Mouse (Mus musculus): ENCODE data around the gene Fam207a.
A peak's percentile ranks its signal among the peaks of the same experiment; 100 is the strongest.

The Fam207a gene

DNA sequence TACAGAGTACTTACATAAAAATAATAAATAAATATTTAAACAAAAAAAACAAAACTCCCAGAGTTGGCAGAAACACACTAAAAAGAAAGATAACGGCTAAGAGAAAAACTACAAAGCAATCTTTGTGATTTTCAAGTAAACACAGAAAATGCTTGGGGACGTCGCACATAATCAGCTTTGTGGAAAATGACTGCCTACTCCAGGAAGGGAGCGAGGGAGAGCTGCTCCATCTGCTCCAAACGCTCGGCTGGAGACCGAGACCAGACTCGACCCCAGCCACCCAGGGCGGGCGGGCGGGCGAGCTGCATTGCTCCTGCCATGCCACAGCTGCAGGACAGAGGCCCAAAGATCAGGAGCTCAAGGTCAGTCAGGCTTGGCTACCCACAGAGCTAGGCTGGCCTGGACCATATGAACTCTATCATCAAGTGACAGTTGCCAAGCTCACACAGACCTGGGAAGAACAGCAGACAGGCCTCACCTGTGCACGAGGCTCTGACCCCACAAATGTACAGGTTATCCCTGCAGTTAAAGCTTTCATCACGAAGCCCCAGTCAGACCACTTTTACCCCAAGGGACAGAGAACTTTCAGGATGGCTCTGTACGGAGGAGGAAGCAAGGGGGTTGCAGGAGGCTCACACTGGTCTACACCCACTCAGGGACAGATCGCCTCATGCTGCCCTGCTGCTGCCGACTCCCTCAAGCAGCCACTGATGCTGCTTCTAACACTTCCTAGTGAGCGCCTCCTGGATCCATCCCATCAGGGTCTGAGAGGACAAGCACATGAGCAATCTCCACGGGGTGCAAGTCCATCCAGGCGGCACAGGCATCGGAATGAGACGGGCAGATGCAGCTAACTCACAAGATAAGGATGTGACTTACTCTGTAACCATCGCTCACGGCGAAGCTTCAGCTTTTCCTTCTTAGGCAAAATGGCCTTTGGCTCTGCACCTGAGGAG is 12.3 kb downstream of the Fam207a start:
- no peak for DNase-seq (ENCODE audit: low spot score in 2 of 2)

DNA sequence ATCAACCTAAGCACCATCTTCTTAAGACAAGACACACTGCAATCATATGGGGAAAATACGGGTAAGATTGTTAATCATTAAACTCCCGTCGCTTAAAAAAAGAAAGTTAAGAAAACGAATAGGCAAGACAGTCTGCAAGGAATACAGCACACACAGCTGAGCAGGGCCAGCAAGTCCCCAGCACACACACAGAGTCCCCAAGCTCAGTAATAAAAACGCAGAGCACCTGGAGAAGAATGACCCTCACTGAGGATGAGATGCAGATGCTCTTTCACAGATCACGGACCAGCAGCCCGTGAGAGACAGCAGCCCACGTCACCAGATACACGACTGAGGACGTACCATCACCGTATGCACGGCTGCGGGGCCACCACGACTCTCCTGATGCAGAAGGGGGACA is 14.9 kb downstream of the Fam207a start:
- DNase-seq (ENCODE audit: low spot score in 2 of 2): no peak

DNA sequence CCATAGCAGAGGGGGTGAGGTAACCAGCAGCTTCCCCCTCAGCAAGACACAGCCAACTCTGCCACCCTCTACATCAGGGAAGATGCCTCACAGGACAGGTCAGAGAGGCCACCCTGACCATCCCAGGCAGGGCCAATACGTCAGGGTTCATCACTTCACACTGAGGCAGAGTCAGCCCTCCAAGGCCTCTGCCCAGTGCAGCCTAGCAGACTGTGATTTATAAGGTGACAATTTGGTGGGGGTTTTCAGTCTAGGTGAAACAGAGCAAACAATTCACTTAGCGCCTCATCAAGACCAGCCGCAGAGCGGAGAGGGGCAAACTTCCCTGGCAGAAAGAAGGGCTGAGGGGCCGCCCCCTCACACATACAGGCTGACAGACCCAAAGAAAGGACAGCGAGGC is 17.3 kb downstream of the Fam207a start:
- DNase-seq (ENCODE audit: low spot score in 2 of 2): no peak

DNA sequence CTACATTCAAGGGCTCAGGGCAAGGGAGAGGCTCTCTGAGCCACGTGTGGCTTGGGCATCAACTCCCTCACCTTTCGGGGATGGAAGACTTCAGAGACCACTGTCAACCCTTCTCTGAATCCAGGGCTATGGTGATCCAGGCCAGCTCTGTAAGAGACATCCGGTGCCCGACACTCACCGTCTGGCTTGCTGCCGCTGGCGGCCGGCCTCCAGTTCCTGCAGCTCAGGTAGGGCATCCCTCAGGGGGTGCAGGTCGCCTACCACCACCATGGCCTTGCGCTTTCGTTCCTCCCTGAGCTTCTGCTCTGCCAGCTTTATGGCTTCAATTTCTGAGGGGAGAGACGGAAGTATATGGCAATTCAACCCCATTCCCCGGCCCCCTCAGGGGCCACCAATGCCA is 18.4 kb downstream of the Fam207a start:
- DNase-seq (ENCODE audit: low spot score in 2 of 2): no peak

DNA sequence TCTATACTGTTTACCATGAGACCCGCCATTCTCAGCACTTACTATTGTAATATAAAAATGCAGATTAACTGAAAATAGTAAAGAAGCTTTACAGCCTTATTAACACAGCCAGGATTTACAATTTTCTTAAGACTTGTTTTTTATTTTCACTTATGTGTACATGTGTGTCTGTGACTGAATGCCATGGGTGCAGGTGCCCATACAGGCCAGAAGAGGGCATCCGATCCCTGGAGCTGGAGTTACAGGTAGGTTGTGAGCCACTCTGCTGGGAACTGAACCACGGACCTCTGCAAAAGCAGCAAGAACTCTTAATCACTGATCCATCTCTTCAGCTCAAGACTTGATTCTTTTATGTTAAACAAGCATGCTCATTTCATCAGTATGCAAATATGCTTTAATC is 22.7 kb downstream of the Fam207a start:
- DNase-seq (ENCODE audit: low spot score in 2 of 2): no peak

DNA sequence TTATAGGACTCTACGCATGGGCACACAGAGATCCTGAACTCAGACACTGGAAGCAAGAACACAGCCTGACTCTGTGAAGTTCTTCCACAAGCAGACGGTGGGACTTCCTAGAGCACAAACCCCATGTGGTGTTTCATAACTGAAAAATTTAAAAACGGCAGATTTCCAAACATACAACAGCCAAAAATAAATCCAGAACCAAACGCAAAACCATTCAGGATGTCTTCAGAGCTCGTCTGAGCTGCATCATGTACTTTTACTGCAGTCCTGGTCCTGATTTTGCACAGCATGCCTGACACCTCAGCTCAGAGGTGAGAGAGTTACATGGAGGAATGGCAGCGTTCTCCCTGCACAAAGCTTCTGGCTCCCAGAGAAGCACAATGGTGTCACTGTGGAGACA is 24.0 kb downstream of the Fam207a start:
- DNase-seq (ENCODE audit: low spot score in 2 of 2): peak in 1 of 2 experiments; percentile 18

DNA sequence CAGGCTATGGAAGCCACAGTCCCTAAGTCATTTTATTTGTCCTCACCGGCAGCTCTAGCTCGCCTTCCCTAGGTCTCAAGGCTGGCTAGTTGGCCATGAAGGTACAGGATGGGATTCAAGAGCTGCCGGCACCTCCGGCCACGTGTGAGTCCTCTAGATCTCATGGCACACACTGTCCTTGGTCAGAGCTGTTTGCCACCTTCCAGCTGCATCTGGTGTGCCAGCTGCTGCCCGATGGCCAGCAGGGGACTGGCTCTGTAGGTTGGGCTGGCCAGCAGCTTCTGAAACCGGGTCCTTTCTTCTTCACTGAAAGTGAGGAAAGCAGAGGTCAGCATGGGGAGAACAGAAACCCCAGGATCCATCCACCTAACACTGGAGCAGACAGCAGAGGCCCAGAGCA is 27.4 kb downstream of the Fam207a start:
- DNase-seq (ENCODE audit: low spot score in 2 of 2): no peak

DNA sequence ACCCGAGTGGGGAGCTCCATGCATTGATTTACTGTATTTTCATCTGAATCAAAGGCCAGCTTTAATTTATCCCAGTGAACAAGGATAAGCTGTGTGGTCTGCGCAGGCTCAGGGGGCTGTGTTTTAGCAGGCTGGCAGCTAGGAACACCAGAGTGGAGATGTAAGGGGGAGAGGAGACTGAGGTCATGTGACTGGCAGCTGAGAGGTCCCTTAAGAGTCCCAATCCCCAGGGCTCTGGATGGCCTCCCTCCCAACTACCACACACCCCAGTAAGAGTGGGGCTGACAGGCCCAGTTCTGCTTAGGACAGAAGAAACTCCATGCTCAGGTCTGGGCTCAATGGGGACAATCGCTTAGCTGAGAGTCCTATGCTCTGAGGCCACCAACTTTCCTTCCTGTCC is 29.8 kb downstream of the Fam207a start:
- DNase-seq (ENCODE audit: low spot score in 2 of 2): no peak

DNA sequence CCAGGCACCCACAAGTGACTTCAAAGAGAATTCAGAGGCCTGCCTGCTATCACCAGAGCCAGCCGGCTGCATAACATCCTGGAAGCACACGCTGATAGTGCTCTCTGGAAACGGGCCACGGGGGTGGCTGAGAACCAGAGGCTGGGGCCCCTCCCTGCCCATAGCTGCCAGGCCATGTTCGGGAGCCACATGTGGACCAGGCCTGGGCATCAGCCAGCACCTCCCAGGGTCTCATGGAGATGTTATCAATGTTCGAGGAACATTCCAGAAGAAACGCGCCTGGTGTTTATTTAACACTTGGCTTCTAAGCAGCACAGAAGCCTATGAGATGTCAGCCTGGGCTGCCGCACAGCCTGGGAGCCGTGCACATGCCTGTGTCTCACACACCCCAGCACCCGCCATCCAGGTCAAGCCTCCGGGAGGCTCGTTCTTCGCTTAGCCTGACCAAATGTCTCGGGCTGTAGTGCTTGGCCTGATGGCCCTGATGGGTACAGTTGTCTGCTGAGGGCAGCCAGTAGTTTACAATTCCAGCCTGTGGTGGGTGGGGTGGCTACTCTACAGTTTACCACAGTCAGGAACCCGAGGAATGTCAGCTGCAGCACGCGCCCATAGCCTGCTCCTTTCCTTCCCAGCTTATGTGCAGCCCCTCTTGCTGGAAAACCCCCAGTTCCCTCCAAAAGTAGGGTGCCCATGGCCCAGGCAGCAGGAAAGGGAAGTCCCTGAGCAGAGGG is 31.2 kb downstream of the Fam207a start:
- no peak for DNase-seq (ENCODE audit: low spot score in 2 of 2)

DNA sequence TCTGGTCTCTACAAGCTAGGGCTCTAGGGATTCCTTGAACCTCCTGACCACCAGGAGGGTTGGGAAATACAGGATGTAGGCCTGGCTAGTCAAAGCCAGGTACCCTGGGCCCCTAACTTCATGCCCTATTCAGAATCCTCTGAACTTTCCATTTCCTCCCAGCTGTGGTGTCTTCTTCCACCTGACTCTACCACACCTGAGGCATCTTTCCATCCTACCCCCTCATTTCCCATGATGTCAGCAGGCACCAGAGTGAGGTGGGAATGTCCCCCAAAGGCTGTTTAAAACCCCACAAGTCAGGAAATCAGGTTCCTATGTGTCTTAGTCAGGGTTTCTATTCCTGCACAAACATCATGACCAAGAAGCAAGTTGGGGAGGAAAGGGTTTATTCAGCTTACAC is 33.8 kb downstream of the Fam207a start:
- DNase-seq (ENCODE audit: low spot score in 2 of 2): no peak

DNA sequence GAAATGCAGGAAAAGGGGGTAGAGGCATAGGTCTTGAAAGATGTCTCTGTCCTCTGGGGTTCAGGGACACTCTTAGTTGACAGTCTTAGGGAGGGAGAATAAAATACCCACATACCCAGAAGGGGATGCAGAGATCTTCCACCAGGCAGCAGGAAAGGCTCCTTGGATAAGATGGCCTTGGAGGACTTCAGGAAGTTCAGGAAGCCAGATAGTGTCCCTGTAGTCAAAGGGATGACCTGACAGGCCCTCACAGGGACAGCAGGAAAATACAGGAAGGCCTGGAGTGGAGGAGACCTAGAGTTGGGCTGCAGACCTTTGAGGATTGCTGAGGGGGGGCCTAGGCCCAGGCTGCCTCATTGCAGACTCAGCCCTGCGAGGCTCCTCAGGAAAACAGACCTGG is 35.6 kb downstream of the Fam207a start:
- DNase-seq (ENCODE audit: low spot score in 2 of 2): no peak

DNA sequence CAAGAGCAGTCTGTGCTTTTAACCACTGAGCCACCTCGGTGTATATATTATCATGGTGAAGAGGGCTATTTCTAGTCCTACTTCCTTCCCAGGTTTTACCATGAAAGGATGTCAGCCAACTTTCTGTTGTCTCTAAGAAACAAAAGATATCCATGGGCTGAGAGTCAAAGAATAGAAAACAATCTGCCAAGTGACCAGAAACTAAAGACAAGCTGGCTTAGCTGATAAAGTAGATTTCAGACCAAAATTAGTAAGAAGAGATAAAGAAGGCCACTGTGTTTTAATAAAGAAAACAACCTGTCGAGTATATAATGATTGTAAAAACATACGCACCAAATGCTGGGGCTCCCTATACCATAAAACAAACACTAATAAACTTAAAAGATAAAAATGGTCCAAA is 38.7 kb downstream of the Fam207a start:
- no peak for DNase-seq (ENCODE audit: low spot score in 2 of 2)

DNA sequence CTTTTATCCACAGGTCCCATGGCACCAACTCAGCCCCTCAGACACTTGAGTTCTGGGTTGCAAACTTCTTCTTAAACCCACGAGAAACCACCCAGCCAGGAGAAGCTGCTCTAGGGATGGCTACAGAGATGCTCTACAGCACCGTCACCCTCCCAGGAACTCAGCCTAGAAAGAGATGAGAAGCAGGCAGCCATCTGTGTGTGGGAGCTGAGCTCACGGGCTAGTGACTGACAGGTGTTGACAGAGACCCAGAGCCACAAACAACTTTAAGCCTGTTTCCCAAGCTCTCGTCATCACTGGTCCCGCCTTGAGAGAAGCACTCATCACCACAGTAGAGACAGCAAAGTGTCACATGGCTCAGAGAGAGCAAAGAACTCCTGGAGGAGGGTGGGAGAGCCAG is 43.4 kb downstream of the Fam207a start:
- peak in 1 of 2 experiments; percentile 25 for DNase-seq (ENCODE audit: low spot score in 2 of 2)

DNA sequence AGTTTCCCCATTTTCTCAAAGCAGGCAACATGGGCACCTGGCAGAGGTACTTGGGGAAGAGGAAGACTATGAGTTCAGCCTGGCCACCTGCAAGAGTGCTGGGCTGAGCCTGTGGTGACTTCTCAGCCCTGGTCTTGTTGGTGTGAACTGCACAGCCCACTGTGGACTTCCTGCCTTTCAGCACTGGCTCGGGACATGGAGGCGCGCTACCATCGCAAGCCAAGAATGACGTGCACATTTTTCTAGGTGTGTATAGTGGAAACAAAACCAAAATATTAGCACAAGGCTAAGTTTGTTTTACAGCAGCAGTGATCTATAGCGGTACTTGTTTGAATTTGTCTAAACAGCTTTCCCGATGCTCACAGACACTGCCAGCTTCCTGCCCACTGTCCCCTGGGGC is 44.1 kb downstream of the Fam207a start:
- DNase-seq (ENCODE audit: low spot score in 2 of 2): no peak

DNA sequence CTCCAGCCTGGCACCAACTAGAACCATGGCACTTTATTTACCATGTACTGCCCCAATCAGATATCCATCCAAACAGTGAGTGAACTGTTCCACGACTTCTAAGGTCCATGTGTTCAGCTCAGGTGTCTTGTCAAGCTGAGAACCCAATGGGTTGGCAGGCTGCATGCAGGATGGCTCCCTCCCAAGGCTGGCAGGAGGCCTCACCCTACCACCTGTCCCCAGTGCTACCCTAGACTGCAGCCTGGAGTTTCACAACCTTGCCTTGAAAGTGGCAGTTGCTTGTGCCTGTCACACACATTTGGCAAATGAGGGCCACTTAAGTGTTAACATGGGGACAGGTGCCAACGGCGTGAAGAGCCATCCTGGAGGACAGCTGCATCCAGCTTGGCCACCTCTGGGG is 44.8 kb downstream of the Fam207a start:
- DNase-seq (ENCODE audit: low spot score in 2 of 2): no peak

DNA sequence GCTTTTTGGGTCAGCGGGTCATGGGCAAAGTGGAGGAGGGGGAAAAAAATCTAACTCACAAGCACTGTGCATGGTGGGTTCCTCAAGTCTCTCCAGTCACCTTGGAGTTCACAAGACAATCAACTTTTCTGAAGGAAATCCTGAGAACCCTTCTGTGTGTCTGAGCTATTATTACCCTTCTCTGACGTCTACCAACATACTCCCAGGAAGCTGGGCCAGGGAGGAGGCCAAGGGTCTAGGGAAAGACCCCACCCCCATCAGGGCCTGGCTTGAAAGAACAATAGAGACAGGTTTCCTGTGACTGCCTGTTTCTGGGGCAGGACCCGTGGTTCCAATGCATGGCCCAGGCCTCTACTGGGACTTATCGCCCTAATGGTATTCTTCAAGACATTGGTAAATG is 46.9 kb downstream of the Fam207a start:
- no peak for DNase-seq (ENCODE audit: low spot score in 2 of 2)

DNA sequence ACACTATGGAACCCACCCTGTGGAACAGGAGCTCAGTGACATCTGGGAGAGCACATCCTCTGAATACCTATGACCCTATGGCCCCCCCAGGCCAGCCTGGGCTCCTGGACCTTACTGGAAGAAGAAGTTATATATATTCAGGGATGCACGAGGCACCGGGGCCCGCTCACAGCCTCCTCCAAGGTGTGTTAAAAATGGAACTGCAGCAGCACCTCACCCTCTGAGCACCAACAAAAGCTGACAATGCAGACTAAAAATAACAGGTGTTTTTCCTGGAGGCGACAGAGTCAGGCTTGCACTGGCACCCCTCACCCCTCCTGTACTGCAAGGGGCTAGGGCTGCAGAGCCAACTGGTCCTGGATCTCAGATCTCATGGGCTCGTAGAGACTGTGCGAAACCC is 48.2 kb downstream of the Fam207a start:
- peak in 1 of 2 experiments; percentile 33 for DNase-seq (ENCODE audit: low spot score in 2 of 2)

DNA sequence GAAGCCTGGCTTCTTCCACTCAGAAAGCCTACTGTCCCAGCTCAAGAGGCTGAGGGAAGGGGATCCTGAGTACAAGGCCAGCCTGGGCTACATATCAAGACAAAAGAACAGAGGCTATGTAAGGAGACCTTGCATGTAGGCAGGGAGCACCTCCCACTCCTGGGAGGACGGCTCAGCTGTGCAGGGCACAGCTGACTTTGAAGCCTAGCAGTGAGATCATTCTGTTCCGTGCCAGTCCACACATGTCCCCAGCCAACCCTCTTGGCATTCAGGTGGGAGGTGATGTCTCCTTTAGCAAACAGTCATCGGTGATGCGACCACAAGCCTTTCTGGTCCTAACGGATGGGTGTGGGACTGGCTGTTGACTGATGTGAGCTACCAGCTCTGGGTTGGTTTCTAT is 49.7 kb downstream of the Fam207a start:
- DNase-seq (ENCODE audit: low spot score in 2 of 2): no peak

DNA sequence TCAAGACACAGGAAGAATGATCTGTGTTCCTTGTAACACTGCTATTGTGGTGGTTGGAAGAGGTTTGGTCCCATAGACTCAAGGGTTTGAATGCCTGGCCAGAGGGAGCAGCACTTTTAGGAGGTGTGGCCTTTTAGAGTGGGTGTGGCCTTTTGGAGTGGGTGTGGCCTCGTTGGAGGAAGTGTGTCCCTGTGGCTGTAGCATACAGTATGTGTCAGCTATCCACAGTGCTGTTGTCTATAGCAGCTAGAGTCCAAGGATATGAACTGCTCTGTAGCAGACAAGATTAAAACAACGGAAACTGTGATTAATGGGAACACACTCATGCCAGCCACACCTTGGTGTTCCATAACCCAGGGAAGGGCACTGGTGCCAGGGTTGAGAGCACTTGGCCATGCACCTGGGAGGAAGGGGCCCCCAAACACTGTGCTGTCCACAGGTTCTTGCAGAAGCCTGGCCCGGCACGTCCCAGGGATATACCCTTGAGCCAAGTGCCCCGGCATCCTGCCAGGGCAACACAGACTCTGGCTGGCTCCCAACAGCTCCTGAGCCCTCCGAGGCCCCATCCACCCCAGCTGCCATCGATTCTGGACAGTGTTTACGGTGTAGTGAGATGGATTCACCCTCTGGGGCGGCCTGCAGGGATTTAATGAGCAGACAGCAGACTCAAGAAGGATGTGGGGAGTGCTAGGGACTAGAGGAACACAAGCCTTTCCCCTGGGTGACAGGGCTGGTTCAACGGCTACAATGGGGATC is 51.2 kb downstream of the Fam207a start:
- DNase-seq (ENCODE audit: low spot score in 2 of 2): no peak

DNA sequence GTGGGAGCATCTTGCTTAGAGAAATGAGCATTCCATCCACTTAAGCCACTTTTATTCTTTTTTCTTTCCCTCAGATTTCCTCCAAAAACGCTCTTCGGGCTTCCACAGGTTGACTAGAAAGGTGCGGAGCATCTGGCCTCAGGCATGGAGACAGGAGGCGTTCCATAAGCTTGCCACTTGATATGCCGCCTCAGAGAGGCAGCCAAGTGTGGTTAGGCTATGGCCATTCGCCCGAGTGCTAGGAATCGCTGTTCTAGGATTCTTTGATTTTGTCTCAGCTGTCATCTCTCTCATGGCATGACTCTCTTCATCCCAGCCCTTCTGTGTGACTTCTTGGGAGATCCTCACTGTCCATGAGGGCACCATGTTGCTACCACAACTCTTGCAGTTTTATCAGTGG is 54.4 kb downstream of the Fam207a start:
- no peak for DNase-seq (ENCODE audit: low spot score in 2 of 2)

DNA sequence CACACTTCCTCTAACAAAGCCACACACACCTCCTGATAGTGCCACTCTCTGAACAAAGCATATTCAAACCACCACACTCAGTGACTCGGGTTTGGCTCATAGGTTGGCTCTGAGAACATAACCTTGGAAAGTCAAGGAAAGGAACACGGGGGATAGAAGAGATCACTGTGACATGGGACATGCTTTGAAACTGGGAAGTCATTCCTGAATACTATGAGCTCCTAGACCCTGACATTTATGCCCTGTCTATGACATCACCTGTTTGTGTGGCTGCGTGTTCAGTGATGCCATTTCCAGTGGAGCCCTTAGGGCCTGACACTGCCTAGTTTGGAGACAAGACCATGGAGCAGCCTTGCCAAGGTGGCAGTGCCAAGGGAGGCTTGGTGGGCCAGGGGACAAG is 57.9 kb downstream of the Fam207a start:
- DNase-seq (ENCODE audit: low spot score in 2 of 2): no peak

DNA sequence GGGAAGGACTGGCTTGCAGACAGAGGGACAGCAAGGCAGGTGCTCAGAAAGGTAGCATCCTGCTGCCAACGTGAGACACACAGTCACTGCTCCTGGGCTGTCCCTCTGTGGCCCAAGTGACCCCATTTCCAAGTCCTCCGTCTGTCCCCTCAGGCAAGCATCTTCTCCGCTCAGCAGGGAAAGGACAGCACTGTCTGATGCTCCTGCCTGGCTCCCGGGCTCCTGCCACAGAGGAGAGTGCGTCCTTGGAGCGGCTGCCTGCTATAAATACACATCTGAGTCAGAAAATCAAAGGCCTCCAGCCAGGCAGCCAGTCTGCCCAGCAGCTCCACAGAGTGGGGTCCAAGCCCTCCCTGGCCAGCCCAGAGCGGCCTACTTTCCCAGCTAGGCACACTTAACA is 59.1 kb downstream of the Fam207a start:
- DNase-seq (ENCODE audit: low spot score in 2 of 2): no peak
